Mouse (Mus musculus) testis, adult 2 months (tissue): ENCODE measurements around the gene Gm1113. TPM values are rescaled to one million over a fixed set of nuclear protein-coding genes. Genes with fewer than 3 reads are reported as not detected.

ENCODE experiments used
- H3K27ac ChIP-seq: fragments of 200-500 bp; 2 replicates; pipeline ENCODE4 v1.5.1; 2012; ENCODE audit warnings: low read depth, low read length; ENCODE audit not compliant: control insufficient read depth, insufficient read depth
- H3K27me3 ChIP-seq: fragments of 200-500 bp; 2 replicates; pipeline ENCODE4 v1.6.1; 2012; ENCODE audit warnings: mild to moderate bottlenecking, low read length, moderate library complexity; ENCODE audit not compliant: control insufficient read depth, insufficient read depth
- H3K36me3 ChIP-seq: fragments of 200-500 bp; 2 replicates; pipeline ENCODE4 v1.6.1; 2012; ENCODE audit warnings: mild to moderate bottlenecking, low read length; ENCODE audit not compliant: control insufficient read depth, insufficient read depth
- H3K4me1 ChIP-seq: fragments of 200-500 bp; 2 replicates; pipeline ENCODE4 v1.6.1; 2012; ENCODE audit warnings: low read length; ENCODE audit not compliant: control insufficient read depth, insufficient read depth
- H3K4me3 ChIP-seq: fragments of 200-500 bp; 2 replicates; pipeline ENCODE4 v1.5.1; 2012; ENCODE audit warnings: low read depth, mild to moderate bottlenecking, low read length, moderate library complexity, mixed read lengths; ENCODE audit not compliant: control insufficient read depth
- CTCF ChIP-seq: fragments of 200-500 bp; IDR thresholded peaks from 2 replicates; pipeline ENCODE4 v1.5.1; 2012; ENCODE audit warnings: low read depth, mild to moderate bottlenecking, inconsistent platforms, low read length, moderate library complexity; ENCODE audit not compliant: control insufficient read depth, insufficient read depth, insufficient replicate concordance
- POLR2A ChIP-seq: fragments of 200-500 bp; IDR thresholded peaks from 2 replicates; pipeline ENCODE4 v1.6.1; 2012; ENCODE audit warnings: low read depth, mild to moderate bottlenecking, inconsistent platforms, low read length, moderate library complexity; ENCODE audit not compliant: control insufficient read depth
- polyA plus RNA-seq: library from polyadenylated mRNA; depleted of rRNA; stranded (reverse); fragments of >200 nt; gene quantifications from 2 replicates; pipeline ENCODE4 v1.2.3, GENCODE M21; 2012

The Gm1113 gene
- polyA plus RNA-seq, 1 experiment, result not detected

DNA sequence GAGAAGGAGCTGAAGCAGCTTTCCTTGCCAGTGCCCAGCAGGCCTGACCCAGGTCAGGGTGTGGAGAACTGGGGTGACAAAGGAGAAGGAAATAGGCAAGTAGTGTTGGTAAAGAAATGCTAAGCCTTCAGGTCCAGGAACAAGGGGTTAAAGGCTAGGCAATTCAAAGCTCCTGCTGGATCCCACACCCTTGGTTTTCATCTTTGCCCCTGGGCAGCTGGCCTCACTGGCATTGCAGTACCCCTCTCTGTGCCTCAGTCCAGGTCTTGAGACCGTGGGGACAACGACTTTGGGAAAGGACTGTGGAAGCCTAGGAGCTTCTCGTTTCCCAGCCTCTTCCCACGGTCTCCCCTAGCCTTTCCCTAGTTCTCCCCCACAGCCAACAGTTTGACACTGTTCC, 4.2 kb downstream of the Gm1113 start:
- no peak overlapping the region for H3K4me3 ChIP-seq
- H3K4me1 ChIP-seq, result peaks cover 2% of the 10 kb centered on the region; the same call in 1 of the 2 replicates
- no peak overlapping the region for H3K27ac ChIP-seq
- TF ChIP-seq CTCF (no peak), POLR2A (no peak)
- H3K27me3 ChIP-seq, result no peaks in the 10 kb centered on the region
- H3K36me3 ChIP-seq, result no peaks in the 10 kb centered on the region

DNA sequence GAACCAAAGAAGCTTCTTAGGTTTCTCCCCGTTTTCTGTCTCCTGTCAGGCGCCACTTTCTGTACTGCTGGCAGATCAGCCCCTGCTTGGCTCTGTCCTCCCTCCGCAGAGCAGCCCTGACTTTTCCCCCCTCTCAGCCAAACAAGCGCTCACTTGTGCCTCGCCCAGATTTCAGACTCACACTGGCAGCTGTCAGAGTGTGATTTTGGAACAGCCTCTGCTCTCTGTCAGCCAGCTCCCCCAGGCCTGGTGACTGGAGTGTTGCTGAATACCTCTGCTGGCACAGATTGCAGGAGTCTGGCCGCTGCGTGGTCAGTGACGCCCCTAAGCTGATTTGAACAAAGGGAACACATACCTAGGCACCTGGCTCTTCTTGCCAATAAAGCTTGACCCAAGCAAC, 9.8 kb downstream of the Gm1113 start:
- Histone ChIP-seq H3K36me3 (no peaks in the 10 kb centered on the region), H3K27me3 (no peaks in the 10 kb centered on the region), H3K4me3 (no peak overlapping the region), H3K4me1 (0 out of 2 replicates have a peak, but pooled peaks cover 3% of the 10 kb centered on the region), H3K27ac (no peak overlapping the region)
- TF ChIP-seq CTCF (no peak), POLR2A (no peak)

DNA sequence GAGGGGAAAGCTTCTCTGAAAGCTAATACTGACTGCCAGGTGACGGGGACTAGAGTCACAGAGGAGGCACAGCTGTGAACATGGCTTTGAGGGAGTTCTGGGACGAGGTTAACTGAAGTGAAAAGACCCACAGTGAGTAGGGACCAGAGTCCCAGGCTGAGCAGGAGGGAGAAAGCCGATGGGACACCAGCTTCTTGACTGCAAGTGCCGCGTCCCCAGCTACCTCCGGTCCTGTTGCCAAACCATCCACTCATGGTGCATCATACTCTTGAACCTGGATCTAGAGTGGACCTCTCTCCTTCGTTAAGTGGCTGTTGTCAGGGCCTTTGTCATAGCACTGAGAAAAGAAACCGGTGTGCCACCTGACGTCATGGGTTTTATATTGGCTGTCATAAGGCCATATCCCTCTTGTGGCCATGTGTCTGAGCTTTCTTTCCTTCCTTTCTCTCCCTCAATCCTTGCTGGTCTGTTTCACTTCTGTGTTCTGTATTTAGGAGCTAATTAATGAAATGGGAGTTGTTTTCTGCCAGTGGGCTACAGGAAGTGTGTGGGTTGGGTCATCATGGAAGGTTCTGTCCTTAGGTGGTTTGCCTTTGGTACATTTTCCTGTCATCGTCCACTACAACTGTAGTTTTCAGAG, 15.6 kb downstream of the Gm1113 start:
- H3K36me3 ChIP-seq, result no peaks in the 10 kb centered on the region
- H3K4me1 ChIP-seq, result 0 out of 2 replicates have a peak, but pooled peaks cover 3% of the 10 kb centered on the region

DNA sequence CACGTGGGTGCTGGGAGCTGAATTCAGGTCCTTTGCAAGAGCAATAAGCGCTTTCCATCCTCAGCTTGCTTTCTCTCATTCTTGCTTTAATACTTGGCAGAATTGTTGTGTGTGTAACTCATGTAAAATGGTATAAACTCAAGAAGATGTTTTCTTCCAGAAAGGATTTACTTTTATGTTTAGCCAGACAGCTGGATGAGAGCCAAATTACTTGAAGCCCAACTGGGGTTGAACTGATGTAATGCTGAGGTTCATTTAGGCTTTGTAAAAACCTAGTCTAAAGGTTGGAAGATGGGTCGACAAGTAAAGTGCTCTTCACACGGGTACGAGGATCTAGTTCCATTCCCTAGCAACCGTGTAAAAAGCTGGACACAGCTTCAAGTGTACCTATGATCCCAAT, 18.1 kb downstream of the Gm1113 start:
- TF ChIP-seq CTCF (no peak), POLR2A (no peak)
- Histone ChIP-seq H3K4me1 (no peaks in the 10 kb centered on the region), H3K27me3 (no peaks in the 10 kb centered on the region), H3K27ac (no peak overlapping the region), H3K4me3 (no peak overlapping the region), H3K36me3 (no peaks in the 10 kb centered on the region)

More for the DNA sequence above, 15.6 kb downstream of the Gm1113 start:
- TF ChIP-seq POLR2A, result no peak
- no peak for TF ChIP-seq CTCF
- Histone ChIP-seq H3K27me3 (no peaks in the 10 kb centered on the region), H3K27ac (no peak overlapping the region), H3K4me3 (no peak overlapping the region)

DNA sequence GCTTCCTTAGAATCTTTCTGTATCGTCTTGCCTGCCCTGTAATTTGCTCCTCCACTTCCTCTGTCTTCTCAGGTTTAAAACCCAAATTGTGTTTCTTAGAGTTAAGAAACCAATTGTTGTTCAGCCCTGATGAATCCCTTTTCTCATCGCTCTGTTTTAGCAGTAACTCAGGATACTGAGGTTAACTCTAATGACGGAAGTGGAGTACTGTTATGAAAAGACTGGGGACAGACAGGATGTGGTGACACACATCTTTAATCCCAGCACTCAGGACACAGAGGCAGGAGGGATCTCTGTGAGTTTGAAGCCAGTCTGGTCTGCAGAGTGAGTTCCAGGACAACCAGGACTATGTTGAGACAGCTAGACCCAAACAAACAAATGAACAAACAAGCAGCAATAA, 22.6 kb downstream of the Gm1113 start:
- H3K4me1 ChIP-seq, result no peaks in the 10 kb centered on the region
- H3K36me3 ChIP-seq, result no peaks in the 10 kb centered on the region
- no peak overlapping the region for H3K4me3 ChIP-seq
- TF ChIP-seq CTCF, result no peak
- TF ChIP-seq POLR2A, result no peak
- no peaks in the 10 kb centered on the region for H3K27me3 ChIP-seq
- H3K27ac ChIP-seq, result no peak overlapping the region

DNA sequence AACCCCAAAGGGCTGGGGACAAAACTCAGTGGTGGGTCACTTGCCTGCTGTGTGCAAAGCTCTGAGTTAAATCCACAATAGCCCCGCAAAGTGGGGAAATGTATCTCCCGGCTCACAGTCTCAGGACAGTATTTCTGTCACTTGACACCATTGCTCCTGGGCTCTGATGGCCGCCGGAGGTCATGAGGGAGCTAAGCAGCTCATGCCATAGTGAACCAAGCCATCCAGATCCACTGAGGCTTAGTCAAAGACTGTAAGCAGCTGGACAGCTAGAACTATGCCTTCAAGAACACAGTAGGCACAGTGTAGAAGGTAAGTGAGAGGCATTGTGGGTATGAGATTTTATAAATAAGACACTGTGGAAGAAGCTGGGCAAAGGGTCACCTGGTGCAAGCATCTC, 23.1 kb downstream of the Gm1113 start:
- no peak overlapping the region for H3K27ac ChIP-seq
- no peaks in the 10 kb centered on the region for H3K36me3 ChIP-seq
- H3K4me3 ChIP-seq, result no peak overlapping the region
- H3K27me3 ChIP-seq, result no peaks in the 10 kb centered on the region
- H3K4me1 ChIP-seq, result no peaks in the 10 kb centered on the region
- no peak for TF ChIP-seq POLR2A
- TF ChIP-seq CTCF, result no peak

DNA sequence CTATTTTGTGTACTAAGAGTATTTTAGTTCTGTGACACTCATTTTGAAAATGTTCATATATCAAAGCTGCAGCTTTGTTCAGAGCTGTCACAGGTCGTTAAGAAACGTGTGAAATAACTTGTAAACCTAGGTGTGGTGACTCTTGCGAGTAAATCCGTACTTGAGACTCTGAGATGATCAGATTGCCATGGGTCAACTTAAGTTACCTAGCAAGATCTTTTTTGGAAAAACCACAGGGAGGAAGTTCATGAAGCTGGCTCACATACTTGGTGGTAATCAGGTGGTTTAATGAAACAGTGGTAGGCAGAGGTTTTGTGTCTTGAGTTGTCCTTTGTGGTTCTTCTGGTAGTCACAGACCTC, 24.4 kb downstream of the Gm1113 start:
- Histone ChIP-seq H3K27ac (no peak overlapping the region), H3K4me1 (no peaks in the 10 kb centered on the region), H3K4me3 (no peak overlapping the region), H3K27me3 (no peaks in the 10 kb centered on the region), H3K36me3 (no peaks in the 10 kb centered on the region)
- TF ChIP-seq CTCF (no peak), POLR2A (no peak)
